Mouse (Mus musculus): ENCODE measurements around the gene Sec24b. TPM values are rescaled to one million over a fixed set of nuclear protein-coding genes. Genes with fewer than 3 reads are reported as not detected.

Gene Sec24b
- polyA plus RNA-seq (2015; fragmentation: Nextera tagmentation; extraction: Ambion mirVana) = 29.4 and 33.3 TPM in 2 replicates

DNA sequence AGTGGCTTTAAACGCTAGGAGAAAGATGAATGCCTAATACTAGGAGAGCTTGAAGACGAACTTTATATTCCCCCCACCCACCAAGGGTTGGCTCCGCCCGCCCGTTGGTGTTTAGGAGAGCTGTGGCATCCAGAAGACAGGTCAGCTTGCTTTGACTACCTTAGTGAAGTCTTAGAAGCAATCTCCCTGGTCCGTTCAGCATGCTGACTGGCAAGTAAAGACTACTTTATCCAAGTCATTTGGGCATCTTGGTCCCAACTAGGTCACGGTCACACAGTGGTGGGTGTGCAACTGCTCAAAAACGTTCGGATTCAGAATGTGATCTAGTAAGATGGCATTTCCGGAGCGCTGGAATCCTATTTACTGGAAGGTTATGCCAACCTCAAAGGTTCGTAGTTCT lies at the start of gene Sec24b:
Gene Sec24b, minus strand, starts transcription at position 273 of the 400 bp plus-strand sequence.
- Histone ChIP-seq H3K9me3 (no peaks in the 10 kb centered on the region), H3K36me3 (no peaks in the 10 kb centered on the region), H3K27me3 (no peaks in the 10 kb centered on the region), H3K4me1 (replicated peaks) (peaks cover 38% of the 10 kb centered on the region), H3K27ac (replicated peaks) (peak within 1 kb of the TSS; percentile 95), H3K4me2 (peak within 1 kb of the TSS; percentile 81), H3K9ac (peak within 1 kb of the TSS; percentile 89), H3K4me3 (peak within 1 kb of the TSS; percentile 89)
- ATAC-seq (ENCODE audit: low FRiP score, low read depth) = 0 out of 2 replicates have a peak, but pooled peaks have one; percentile 0
- 9% methylated on average over 12 of the region's 12 CpGs for WGBS

DNA sequence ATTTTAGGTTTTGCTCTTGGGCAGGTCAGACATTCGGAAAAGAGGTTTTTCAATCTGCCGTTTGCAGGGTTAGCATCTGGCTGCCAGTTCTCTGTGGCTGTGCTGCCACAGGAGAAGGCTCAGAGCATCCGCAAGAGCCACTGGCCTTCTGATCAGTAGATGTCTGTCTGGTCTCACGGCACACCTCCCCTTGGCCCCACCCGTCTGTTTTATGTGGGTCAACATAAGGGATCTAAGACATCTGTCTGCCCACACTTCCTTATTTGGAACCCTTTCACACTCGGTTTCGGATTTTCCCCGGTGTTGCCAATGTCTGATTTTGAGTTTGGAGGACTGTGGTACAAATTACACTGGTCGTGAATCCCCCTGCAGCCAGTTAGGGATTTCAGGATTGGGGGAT lies 43.1 kb upstream of the Sec24b start:
- ATAC-seq (ENCODE audit: low FRiP score, low read depth) = no peak
- no peak overlapping the region for H3K27ac ChIP-seq (replicated peaks)
- H3K4me2 ChIP-seq = no peak overlapping the region
- no peaks in the 10 kb centered on the region for H3K9me3 ChIP-seq
- 91% methylated on average over 9 of the region's 9 CpGs for WGBS
- H3K36me3 ChIP-seq = no peaks in the 10 kb centered on the region
- no peaks in the 10 kb centered on the region for H3K4me1 ChIP-seq (replicated peaks)
- H3K4me3 ChIP-seq = no peak overlapping the region
- H3K27me3 ChIP-seq = no peaks in the 10 kb centered on the region
- no peak overlapping the region for H3K9ac ChIP-seq

DNA sequence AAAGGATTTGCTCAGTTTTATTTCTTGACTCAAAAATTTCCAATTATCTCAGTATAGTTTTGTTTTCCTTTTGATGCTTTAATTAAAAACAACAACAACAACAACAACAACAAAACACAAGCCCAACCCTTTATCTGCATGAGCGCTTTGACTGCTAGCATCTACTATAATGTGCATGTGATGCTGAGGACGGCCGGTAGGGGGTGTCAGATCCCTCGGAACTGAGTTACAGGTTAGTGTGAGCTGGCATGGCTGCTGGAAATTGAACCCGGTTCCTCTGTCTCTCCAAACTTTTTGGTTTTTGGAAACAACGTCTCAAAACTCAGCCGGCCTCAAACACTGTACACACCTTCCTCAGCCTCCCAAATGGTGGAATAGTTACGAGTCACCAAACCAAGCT lies 42.1 kb upstream of the Sec24b start:
- no peak overlapping the region for H3K9ac ChIP-seq
- H3K27ac ChIP-seq (replicated peaks) = no peak overlapping the region
- no peak overlapping the region for H3K4me2 ChIP-seq
- H3K4me1 ChIP-seq (replicated peaks) = no peaks in the 10 kb centered on the region
- no peaks in the 10 kb centered on the region for H3K9me3 ChIP-seq
- H3K36me3 ChIP-seq = no peaks in the 10 kb centered on the region
- WGBS = 77% methylated on average over 8 of the region's 8 CpGs
- H3K27me3 ChIP-seq = no peaks in the 10 kb centered on the region
- no peak overlapping the region for H3K4me3 ChIP-seq
- ATAC-seq (ENCODE audit: low FRiP score, low read depth) = no peak

DNA sequence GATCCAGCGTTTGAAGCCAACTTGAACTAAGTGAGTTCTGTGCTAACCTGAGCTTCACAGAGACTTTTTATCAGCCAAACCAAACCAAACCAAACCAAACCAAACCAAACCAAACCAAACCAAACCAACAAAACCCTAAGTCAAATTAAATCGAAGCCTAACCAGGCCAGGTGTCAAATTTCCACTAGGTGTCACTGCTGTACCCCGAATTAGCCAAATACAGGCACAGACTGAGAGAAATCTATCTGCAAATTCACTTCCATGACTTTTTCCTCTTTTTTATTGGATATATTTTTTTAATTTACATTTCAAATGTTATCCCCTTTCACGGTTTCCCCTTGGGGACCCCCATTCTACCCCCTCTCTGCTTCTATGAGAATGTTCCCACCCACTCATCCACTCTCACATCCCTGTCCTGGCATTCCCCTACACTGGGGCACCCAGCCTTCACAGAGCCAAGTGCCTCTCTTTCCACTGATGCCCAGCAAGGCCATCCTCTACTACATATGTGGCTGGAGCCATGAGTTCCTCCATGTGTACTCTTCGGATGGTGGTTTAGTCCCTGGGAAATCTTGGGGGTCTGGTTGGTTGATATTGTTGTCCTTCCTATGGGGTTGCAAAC lies 33.9 kb upstream of the Sec24b start:
- H3K27ac ChIP-seq (replicated peaks) = no peak overlapping the region
- WGBS = 50% methylated on average over 5 of the region's 5 CpGs

DNA sequence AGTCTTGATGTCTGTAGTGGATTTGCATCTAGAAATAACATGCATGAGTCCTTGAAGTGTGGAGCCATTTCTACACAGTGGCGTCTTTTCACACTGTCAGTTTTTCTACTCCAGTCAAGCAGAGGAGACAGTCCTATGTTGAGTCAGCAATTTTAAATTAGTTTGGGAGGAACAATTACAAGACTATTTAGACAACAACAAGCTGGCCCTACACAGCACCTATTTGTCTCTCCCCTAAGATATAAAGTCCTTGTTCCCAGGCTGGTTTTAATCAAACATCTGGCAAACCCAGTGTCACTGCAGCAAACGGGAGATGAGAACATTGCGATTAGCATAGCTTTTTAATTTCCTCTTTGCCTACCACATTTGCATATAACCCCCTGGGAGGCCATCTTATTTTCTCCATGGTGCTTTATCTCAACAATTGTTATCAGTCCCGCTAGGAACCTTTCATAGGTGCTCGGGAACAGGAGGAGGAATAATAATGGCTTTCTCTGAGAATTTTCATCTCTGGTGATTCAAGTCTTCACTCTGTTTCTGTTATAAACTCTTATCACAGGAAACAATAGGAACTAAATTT lies 32.9 kb upstream of the Sec24b start:
- no peaks in the 10 kb centered on the region for H3K9me3 ChIP-seq
- H3K4me2 ChIP-seq = no peak overlapping the region
- no peaks in the 10 kb centered on the region for H3K36me3 ChIP-seq
- no peak overlapping the region for H3K27ac ChIP-seq (replicated peaks)
- H3K4me1 ChIP-seq (replicated peaks) = no peaks in the 10 kb centered on the region
- WGBS = 28% methylated on average over 5 of the region's 5 CpGs
- no peak for ATAC-seq (ENCODE audit: low FRiP score, low read depth)
- H3K9ac ChIP-seq = no peak overlapping the region
- no peaks in the 10 kb centered on the region for H3K27me3 ChIP-seq
- H3K4me3 ChIP-seq = no peak overlapping the region

More for the DNA sequence above, 33.9 kb upstream of the Sec24b start:
- Histone ChIP-seq H3K4me2 (no peak overlapping the region), H3K36me3 (no peaks in the 10 kb centered on the region), H3K4me3 (no peak overlapping the region), H3K9me3 (no peaks in the 10 kb centered on the region), H3K9ac (no peak overlapping the region), H3K27me3 (no peaks in the 10 kb centered on the region), H3K4me1 (replicated peaks) (no peaks in the 10 kb centered on the region)
- peak; percentile 71; the same call in 1 of the 2 replicates for ATAC-seq (ENCODE audit: low FRiP score, low read depth)

DNA sequence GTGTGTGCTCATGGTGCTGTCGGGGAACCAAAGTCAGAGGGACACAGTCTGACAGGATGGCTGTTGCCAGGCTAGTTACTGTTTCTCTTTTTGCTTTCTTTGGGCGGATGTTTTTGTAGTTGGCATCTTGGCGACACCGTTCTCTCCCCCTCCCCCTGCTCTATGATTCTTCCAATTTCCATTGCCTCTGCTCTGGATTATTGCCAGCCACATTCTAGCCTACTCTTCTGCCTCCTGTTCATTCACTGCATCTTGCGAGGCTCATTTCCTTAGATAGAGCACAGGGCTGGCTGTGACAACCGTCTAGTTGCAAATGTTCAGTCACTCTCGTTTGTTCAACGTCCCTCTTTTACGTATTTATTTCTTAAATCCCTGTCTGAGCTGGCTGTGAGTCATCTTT lies 29.1 kb upstream of the Sec24b start:
- H3K4me1 ChIP-seq (replicated peaks) = no peaks in the 10 kb centered on the region
- no peak overlapping the region for H3K9ac ChIP-seq

DNA sequence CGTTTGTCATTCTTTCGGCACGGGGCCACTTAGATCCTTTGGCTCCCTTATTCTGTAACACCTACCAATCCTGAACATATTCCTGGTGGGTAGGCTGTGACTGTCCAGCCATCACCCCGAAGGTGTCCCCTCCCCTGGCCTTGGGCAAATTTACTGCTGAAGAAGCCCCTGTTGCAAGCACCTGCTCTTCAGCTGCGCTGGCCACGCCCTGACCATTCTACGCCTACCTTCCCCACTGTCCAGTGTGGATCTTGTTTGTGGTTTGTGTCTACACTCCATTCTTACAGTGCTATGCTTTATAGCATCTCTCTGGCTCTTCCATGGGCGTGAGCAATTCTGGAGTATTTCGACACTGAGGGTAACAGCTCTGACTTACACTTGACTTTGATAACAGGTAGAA lies 27.3 kb upstream of the Sec24b start:
- Histone ChIP-seq H3K9ac (no peak overlapping the region), H3K4me3 (no peak overlapping the region), H3K9me3 (no peaks in the 10 kb centered on the region), H3K36me3 (no peaks in the 10 kb centered on the region), H3K4me2 (no peak overlapping the region), H3K27me3 (no peaks in the 10 kb centered on the region), H3K27ac (replicated peaks) (no peak overlapping the region), H3K4me1 (replicated peaks) (no peaks in the 10 kb centered on the region)
- WGBS = 94% methylated on average over 9 of the region's 9 CpGs
- no peak for ATAC-seq (ENCODE audit: low FRiP score, low read depth)

More for the DNA sequence above, 29.1 kb upstream of the Sec24b start:
- 65% methylated on average over 9 of the region's 9 CpGs for WGBS
- H3K27me3 ChIP-seq = no peaks in the 10 kb centered on the region
- H3K4me3 ChIP-seq = no peak overlapping the region
- no peaks in the 10 kb centered on the region for H3K36me3 ChIP-seq
- no peak overlapping the region for H3K27ac ChIP-seq (replicated peaks)
- no peaks in the 10 kb centered on the region for H3K9me3 ChIP-seq
- ATAC-seq (ENCODE audit: low FRiP score, low read depth) = no peak
- no peak overlapping the region for H3K4me2 ChIP-seq

DNA sequence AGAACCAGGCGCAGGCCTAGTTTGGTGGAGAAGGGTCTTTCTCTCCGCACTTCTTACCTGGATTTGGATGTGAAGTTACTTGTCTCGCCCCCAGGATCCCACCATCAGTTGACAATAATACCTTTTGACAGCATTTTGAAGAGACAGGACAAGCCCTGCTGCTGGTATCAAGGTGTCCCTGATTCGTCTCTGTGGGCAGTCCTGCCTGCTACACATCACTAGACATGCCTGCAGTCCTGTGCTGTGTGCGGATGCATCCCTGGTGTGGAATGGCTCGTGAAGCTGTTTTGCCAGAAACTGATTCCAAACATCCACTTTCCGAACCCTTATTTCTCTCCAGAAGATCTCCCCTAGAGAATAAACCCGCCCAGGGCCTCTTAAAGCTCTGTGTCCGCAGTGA lies 26.1 kb upstream of the Sec24b start:
- no peak overlapping the region for H3K4me3 ChIP-seq
- H3K9me3 ChIP-seq = no peaks in the 10 kb centered on the region
- WGBS = 82% methylated on average over 9 of the region's 9 CpGs
- H3K4me2 ChIP-seq = no peak overlapping the region
- H3K27me3 ChIP-seq = no peaks in the 10 kb centered on the region
- no peak for ATAC-seq (ENCODE audit: low FRiP score, low read depth)
- H3K36me3 ChIP-seq = no peaks in the 10 kb centered on the region
- H3K9ac ChIP-seq = no peak overlapping the region
- no peaks in the 10 kb centered on the region for H3K4me1 ChIP-seq (replicated peaks)
- H3K27ac ChIP-seq (replicated peaks) = no peak overlapping the region

DNA sequence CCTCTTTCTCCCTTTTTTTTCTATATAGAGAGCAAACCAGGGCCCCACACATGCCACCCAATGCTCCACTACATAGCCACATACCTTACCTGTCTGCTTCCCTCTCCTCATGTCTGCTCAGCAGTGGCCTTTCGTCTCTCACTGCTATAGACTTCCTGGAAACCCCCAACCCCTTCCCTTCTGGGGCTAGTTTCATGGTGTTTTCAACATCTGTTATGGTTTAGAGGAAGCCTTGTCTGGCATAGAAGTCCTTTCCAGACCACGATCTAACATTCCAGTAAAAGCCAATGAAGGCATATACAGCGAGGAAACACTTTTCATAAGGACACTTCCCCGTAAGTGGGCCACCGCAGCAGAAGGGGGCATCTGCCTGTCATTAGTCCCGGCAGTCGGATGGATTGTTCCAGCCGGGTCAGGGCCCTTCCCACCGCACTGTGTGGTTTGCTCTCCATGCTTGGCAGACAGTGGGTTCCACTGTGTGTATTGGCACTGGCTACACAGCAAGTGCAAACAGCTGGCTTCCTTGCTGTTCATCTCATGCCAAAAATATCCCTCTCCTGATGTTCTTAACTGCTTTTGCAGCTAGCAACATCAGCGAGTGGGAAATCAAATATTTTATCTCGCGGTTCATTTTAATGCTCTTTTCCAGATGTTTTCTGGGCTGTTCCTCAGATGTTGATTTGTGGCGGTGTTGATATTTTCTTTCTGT lies 25.2 kb upstream of the Sec24b start:
- 74% methylated on average over 13 of the region's 13 CpGs for WGBS
- ATAC-seq (ENCODE audit: low FRiP score, low read depth) = no peak
- Histone ChIP-seq H3K9me3 (no peaks in the 10 kb centered on the region), H3K9ac (no peak overlapping the region), H3K27me3 (no peaks in the 10 kb centered on the region), H3K4me3 (no peak overlapping the region), H3K36me3 (no peaks in the 10 kb centered on the region), H3K27ac (replicated peaks) (no peak overlapping the region), H3K4me2 (no peak overlapping the region), H3K4me1 (replicated peaks) (no peaks in the 10 kb centered on the region)

DNA sequence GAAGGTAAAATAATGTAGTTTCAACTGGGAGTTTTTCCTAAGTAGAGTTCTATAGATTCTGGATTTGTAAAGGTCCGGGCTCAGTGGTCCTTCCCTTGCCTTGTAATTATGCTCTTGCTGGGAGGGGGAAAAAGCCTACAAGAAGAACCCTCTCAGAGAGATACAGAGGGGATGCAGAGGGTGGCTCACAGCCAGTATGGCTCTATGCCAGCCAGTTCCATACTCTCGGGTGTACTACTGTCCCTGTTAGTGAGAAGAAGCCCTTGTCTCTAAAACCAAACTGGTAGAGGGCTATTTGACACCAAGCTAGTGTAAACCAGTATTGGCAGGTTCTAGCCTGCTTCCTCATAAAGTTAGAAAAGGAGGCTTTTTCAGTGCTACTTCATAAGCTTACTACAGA lies 22.0 kb upstream of the Sec24b start:
- H3K9me3 ChIP-seq = no peaks in the 10 kb centered on the region
- H3K36me3 ChIP-seq = no peaks in the 10 kb centered on the region
- ATAC-seq (ENCODE audit: low FRiP score, low read depth) = no peak
- H3K4me1 ChIP-seq (replicated peaks) = no peaks in the 10 kb centered on the region
- no peak overlapping the region for H3K4me3 ChIP-seq
- H3K4me2 ChIP-seq = no peak overlapping the region
- 51% methylated on average over 2 of the region's 2 CpGs for WGBS
- no peak overlapping the region for H3K27ac ChIP-seq (replicated peaks)
- no peaks in the 10 kb centered on the region for H3K27me3 ChIP-seq
- no peak overlapping the region for H3K9ac ChIP-seq

DNA sequence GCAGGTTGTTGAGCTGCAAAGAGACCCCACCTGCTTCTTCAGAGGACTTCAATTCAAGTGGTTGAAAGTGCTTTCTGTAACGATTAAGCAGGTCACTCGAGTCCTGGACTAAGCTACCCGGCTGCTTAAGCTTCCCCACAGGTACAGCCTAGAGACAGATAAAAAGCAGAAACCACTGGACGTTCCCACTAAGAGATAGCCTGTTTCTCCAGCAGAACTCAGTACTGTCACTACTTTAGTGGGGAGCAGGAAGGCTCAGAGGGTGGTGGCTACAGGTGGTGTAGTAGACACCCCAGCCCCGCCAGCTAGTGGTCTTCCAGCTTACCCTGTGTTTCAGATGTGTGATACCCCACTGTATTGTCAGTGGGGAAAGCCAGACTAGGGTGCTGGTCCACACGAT lies 19.3 kb upstream of the Sec24b start:
- Histone ChIP-seq H3K27ac (replicated peaks) (no peak overlapping the region), H3K36me3 (no peaks in the 10 kb centered on the region), H3K4me1 (replicated peaks) (no peaks in the 10 kb centered on the region), H3K27me3 (no peaks in the 10 kb centered on the region), H3K9me3 (no peaks in the 10 kb centered on the region), H3K4me3 (no peak overlapping the region), H3K9ac (no peak overlapping the region), H3K4me2 (no peak overlapping the region)
- ATAC-seq (ENCODE audit: low FRiP score, low read depth) = no peak
- 84% methylated on average over 6 of the region's 6 CpGs for WGBS

DNA sequence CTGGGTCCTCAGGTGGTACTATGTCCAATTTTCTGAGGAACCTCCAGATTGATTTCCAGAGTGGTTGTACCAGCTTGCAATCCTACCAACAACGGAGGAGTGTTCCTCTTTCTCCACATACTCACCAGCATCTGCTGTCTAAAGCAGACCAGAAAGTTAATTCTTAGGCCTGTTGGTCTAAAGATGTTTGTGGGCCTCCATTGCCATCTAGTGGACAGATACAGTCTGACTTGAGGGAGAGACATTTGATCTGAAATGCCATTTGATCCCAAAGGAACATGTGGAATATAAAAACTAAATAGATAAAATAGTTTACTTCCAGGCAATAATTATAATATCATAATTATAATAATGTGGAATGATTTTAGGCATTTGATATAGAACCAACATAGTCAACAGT lies 18.4 kb upstream of the Sec24b start:
- H3K4me1 ChIP-seq (replicated peaks) = no peaks in the 10 kb centered on the region
- ATAC-seq (ENCODE audit: low FRiP score, low read depth) = 0 out of 2 replicates have a peak, but pooled peaks have one; percentile 63
- H3K36me3 ChIP-seq = no peaks in the 10 kb centered on the region
- H3K4me2 ChIP-seq = no peak overlapping the region
- WGBS = 0% methylated on average over 1 of the region's 1 CpGs
- no peak overlapping the region for H3K9ac ChIP-seq
- no peaks in the 10 kb centered on the region for H3K27me3 ChIP-seq
- no peaks in the 10 kb centered on the region for H3K9me3 ChIP-seq
- no peak overlapping the region for H3K27ac ChIP-seq (replicated peaks)
- no peak overlapping the region for H3K4me3 ChIP-seq
